Mouse (Mus musculus): Measurements from ENCODE around the gene Krtap6-1. TPM values are rescaled to one million over a fixed set of nuclear protein-coding genes. Genes with fewer than 3 reads are reported as not detected.
"Not testable (repeated sequence)": the region's sequence is repeated elsewhere in the genome, so short reads cannot be mapped to it uniquely, and the experiment has no call there.

Krtap6-1 gene
- total RNA-seq (2015; ENCODE audit: low replicate concordance), result not detected in 2 replicates
- not detected in 2 replicates for total RNA-seq (2017; ENCODE audit: low replicate concordance)

DNA sequence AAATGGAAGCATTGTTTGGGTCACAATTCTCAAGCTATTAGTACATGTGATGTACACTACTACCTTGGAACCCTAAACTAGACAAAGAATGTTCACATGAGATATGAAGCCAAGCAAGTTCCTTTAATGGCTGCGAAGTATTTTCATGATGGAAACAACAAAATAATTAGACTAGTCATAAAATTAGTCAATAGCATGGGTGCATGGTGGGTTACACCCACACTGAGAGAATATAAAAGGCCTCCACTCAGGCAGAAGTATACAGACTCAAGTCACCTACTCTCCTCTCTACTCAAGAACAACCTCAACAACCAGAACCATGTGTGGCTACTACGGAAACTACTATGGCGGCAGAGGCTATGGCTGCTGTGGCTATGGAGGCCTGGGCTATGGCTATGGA lies at the start of gene Krtap6-1:
Gene Krtap6-1, plus strand, starts transcription at position 301 of the 400 bp plus-strand sequence.
- not testable (repeated sequence) for ATAC-seq (replicated peaks; ENCODE audit: low FRiP score, poor library complexity, severe bottlenecking)

DNA sequence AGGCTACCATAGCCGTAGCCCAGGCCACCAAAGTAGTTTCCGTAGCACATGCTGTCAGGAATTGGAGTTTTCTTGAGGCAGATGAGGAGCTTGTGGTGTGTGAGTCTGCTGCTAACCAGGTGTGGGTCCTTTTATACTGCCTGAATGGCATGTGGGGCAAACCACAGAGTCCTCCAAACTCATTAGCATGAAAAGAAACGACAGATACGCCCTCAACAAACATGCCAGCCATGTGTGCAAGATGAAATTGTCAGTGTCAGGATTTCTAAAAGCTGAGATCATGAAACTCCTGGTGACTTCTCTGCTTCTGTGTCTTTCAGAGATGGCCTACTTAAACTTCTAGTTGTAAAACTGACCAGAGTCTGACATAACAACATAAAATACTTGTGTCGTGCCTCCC lies 20.8 kb upstream of the Krtap6-1 start, which contains the start of gene Krtap22-2:
Gene Krtap22-2, minus strand, starts transcription at position 101 of the 400 bp plus-strand sequence.
- no peak for ATAC-seq (replicated peaks; ENCODE audit: low FRiP score, poor library complexity, severe bottlenecking)

DNA sequence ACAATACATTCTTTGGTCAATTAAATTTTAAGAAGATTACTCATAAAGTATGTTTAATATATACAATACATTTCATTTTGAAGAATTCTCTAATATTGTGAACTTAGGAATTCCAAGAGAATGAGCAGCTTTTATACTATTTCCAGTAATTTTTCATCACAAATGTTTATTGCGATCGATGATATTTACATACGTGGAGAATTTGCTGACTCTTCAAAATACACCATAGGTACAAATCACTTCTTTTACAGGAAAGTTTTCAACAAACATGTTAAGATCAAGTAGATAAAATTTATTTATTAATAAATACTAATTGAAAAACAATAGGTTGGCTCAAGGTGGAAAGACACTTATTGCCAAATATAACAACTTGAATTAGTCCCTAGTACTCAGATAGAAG lies 17.5 kb upstream of the Krtap6-1 start:
- no peak for ATAC-seq (replicated peaks; ENCODE audit: low FRiP score, poor library complexity, severe bottlenecking)

DNA sequence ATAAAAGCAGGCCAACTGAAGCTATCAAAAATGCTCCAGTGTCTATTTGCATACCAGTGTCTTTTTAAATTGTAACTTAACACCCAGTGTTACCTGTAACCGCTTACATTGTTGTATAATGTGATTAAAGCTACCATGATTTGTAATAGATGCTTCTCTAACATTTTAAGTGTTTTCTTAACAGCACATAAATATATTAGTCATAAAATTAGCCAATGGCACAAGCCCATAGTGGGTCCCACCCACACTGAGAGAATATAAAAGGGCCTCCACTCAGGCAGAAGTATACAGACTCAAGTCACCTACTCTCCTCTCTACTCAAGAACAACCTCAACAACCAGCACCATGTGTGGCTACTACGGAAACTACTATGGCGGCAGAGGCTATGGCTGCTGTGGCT lies 16.5 kb upstream of the Krtap6-1 start, which contains the start of gene Gm10229:
Gene Gm10229, plus strand, starts transcription at position 301 of the 400 bp plus-strand sequence.
- ATAC-seq (replicated peaks; ENCODE audit: low FRiP score, poor library complexity, severe bottlenecking), result not testable (repeated sequence)

DNA sequence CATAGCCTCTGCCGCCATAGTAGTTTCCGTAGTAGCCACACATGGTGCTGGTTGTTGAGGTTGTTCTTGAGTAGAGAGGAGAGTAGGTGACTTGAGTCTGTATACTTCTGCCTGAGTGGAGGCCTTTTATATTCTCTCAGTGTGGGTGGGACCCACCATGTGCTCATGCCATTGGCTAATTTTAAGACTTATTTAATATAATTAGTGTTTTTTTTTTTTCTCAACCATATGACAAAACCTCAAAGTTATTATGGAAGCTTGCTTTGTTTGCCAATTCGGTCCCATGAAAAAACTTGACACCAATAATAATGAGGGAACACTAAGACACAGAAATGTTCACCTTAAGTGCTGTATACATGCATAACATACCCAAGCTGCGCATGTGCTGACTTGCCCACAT lies 9.9 kb downstream of the Krtap6-1 start, which contains the start of gene Gm10228:
Gene Gm10228, minus strand, starts transcription at position 101 of the 400 bp plus-strand sequence.
- not testable (repeated sequence) for ATAC-seq (replicated peaks; ENCODE audit: low FRiP score, poor library complexity, severe bottlenecking)

DNA sequence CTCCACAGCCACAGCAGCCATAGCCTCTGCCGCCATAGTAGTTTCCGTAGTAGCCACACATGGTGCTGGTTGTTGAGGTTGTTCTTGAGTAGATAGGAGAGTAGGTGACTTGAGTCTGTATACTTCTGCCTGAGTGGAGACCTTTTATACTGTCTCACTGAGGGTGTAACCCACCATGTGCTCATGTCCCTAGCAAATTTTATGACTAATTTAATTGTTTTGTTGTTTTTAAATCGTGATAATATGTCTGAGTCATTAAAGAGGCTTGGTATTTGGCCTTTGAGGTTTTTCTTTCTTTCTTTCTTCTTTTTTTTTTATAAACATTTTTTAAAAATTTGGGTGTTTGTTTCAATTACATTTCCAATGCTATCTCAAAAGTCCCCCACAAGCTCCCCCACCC lies 16.3 kb downstream of the Krtap6-1 start, which contains the start of gene Krtap6-5:
Gene Krtap6-5, minus strand, starts transcription at position 101 of the 400 bp plus-strand sequence.
- no peak for ATAC-seq (replicated peaks; ENCODE audit: low FRiP score, poor library complexity, severe bottlenecking)

DNA sequence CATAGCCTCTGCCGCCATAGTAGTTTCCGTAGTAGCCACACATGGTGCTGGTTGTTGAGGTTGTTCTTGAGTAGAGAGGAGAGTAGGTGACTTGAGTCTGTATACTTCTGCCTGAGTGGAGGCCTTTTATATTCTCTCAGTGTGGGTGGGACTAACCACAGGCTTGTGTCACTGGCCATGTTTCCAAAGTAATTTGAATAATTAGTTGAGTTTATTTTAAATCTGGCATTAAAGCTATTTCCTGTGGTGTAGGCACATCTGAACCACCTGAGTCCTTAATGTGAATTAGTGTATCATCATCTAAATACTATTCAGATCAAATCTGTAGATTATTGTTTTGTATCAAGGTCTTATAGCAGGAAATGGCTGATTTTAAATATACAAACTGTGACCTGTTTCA lies 32.4 kb downstream of the Krtap6-1 start, which contains the start of gene 1110025L11Rik:
Gene 1110025L11Rik, minus strand, starts transcription at position 101 of the 400 bp plus-strand sequence.
- ATAC-seq (replicated peaks; ENCODE audit: low FRiP score, poor library complexity, severe bottlenecking), result not testable (repeated sequence)

DNA sequence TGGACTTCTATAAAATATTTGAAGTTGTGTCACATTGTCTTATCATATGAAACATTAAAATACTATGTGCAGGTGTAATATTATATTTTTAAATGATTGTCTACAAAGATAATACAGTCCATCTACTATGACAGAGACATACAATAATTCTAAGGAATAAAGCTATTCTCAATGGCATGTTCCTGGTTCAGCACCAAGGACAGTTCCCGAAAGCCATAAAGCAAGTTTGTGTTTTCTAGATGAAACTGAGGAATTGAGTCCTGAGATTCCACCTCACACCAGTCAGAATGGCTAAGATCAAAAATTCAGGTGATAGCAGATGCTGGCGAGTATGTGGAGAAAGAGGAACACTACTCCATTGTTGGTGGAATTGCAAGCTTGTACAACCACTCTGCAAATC lies 39.5 kb downstream of the Krtap6-1 start:
- not testable (repeated sequence) for ATAC-seq (replicated peaks; ENCODE audit: low FRiP score, poor library complexity, severe bottlenecking)

Other genes starting within 250 kb of the Krtap6-1 start
- not detected in 2 replicates for gene Gm20741, start 219.5 kb upstream of the Krtap6-1 start, total RNA-seq (2015; ENCODE audit: low replicate concordance)
- gene Gm20741, start 219.5 kb upstream of the Krtap6-1 start, total RNA-seq (2017; ENCODE audit: low replicate concordance), result not detected in 2 replicates
- gene Krtap15, start 211.5 kb upstream of the Krtap6-1 start, total RNA-seq (2015; ENCODE audit: low replicate concordance), result not detected in 2 replicates
- gene Krtap15, start 211.5 kb upstream of the Krtap6-1 start, total RNA-seq (2017; ENCODE audit: low replicate concordance), result not detected in 2 replicates
- not detected in 2 replicates for gene Krtap14, start 205.6 kb upstream of the Krtap6-1 start, total RNA-seq (2015; ENCODE audit: low replicate concordance)
- not detected in 2 replicates for gene Krtap14, start 205.6 kb upstream of the Krtap6-1 start, total RNA-seq (2017; ENCODE audit: low replicate concordance)
- not detected in 2 replicates for gene Krtap19-1, start 162.3 kb upstream of the Krtap6-1 start, total RNA-seq (2015; ENCODE audit: low replicate concordance)
- gene Krtap19-1, start 162.3 kb upstream of the Krtap6-1 start, total RNA-seq (2017; ENCODE audit: low replicate concordance), result not detected in 2 replicates
- gene Krtap19-2, start 157.4 kb upstream of the Krtap6-1 start, total RNA-seq (2015; ENCODE audit: low replicate concordance), result not detected in 2 replicates
- gene Krtap19-2, start 157.4 kb upstream of the Krtap6-1 start, total RNA-seq (2017; ENCODE audit: low replicate concordance), result not detected in 2 replicates
- gene Krtap19-3, start 153.7 kb upstream of the Krtap6-1 start, total RNA-seq (2015; ENCODE audit: low replicate concordance), result not detected in 2 replicates
- not detected in 2 replicates for gene Krtap19-3, start 153.7 kb upstream of the Krtap6-1 start, total RNA-seq (2017; ENCODE audit: low replicate concordance)
- not detected in 2 replicates for gene Krtap19-4, start 146.6 kb upstream of the Krtap6-1 start, total RNA-seq (2015; ENCODE audit: low replicate concordance)
- gene Krtap19-4, start 146.6 kb upstream of the Krtap6-1 start, total RNA-seq (2017; ENCODE audit: low replicate concordance), result not detected in 2 replicates
- gene Krtap19-5, start 135.2 kb upstream of the Krtap6-1 start, total RNA-seq (2015; ENCODE audit: low replicate concordance), result not detected in 2 replicates
- gene Krtap19-5, start 135.2 kb upstream of the Krtap6-1 start, total RNA-seq (2017; ENCODE audit: low replicate concordance), result not detected in 2 replicates
- not detected in 2 replicates for gene Krtap19-9b, start 99.4 kb upstream of the Krtap6-1 start, total RNA-seq (2015; ENCODE audit: low replicate concordance)
- gene Krtap19-9b, start 99.4 kb upstream of the Krtap6-1 start, total RNA-seq (2017; ENCODE audit: low replicate concordance), result not detected in 2 replicates
- gene Krtap16-3, start 68.8 kb upstream of the Krtap6-1 start, total RNA-seq (2015; ENCODE audit: low replicate concordance), result not detected in 2 replicates
- not detected in 2 replicates for gene Krtap16-3, start 68.8 kb upstream of the Krtap6-1 start, total RNA-seq (2017; ENCODE audit: low replicate concordance)
- not detected in 2 replicates for gene Krtap22-2, start 20.9 kb upstream of the Krtap6-1 start, total RNA-seq (2015; ENCODE audit: low replicate concordance)
- not detected in 2 replicates for gene Krtap22-2, start 20.9 kb upstream of the Krtap6-1 start, total RNA-seq (2017; ENCODE audit: low replicate concordance)
- gene Gm10229, start 16.4 kb upstream of the Krtap6-1 start, total RNA-seq (2015; ENCODE audit: low replicate concordance), result not detected in 2 replicates
- not detected in 2 replicates for gene Gm10229, start 16.4 kb upstream of the Krtap6-1 start, total RNA-seq (2017; ENCODE audit: low replicate concordance)
- gene Gm10228, start 9.8 kb downstream of the Krtap6-1 start, total RNA-seq (2015; ENCODE audit: low replicate concordance), result not detected in 2 replicates
- not detected in 2 replicates for gene Gm10228, start 9.8 kb downstream of the Krtap6-1 start, total RNA-seq (2017; ENCODE audit: low replicate concordance)
- not detected in 2 replicates for gene Krtap6-5, start 16.2 kb downstream of the Krtap6-1 start, total RNA-seq (2015; ENCODE audit: low replicate concordance)
- not detected in 2 replicates for gene Krtap6-5, start 16.2 kb downstream of the Krtap6-1 start, total RNA-seq (2017; ENCODE audit: low replicate concordance)
- not detected in 2 replicates for gene 1110025L11Rik, start 32.3 kb downstream of the Krtap6-1 start, total RNA-seq (2015; ENCODE audit: low replicate concordance)
- gene 1110025L11Rik, start 32.3 kb downstream of the Krtap6-1 start, total RNA-seq (2017; ENCODE audit: low replicate concordance), result not detected in 2 replicates
- not detected in 2 replicates for gene Krtap6-3, start 52.3 kb downstream of the Krtap6-1 start, total RNA-seq (2015; ENCODE audit: low replicate concordance)
- gene Krtap6-3, start 52.3 kb downstream of the Krtap6-1 start, total RNA-seq (2017; ENCODE audit: low replicate concordance), result not detected in 2 replicates
- not detected in 2 replicates for gene Gm6358, start 109.2 kb downstream of the Krtap6-1 start, total RNA-seq (2015; ENCODE audit: low replicate concordance)
- not detected in 2 replicates for gene Gm6358, start 109.2 kb downstream of the Krtap6-1 start, total RNA-seq (2017; ENCODE audit: low replicate concordance)
- not detected in 2 replicates for gene Gm10061, start 119.4 kb downstream of the Krtap6-1 start, total RNA-seq (2015; ENCODE audit: low replicate concordance)
- not detected in 2 replicates for gene Gm10061, start 119.4 kb downstream of the Krtap6-1 start, total RNA-seq (2017; ENCODE audit: low replicate concordance)
- gene Gm9789, start 126.3 kb downstream of the Krtap6-1 start, total RNA-seq (2015; ENCODE audit: low replicate concordance), result not detected in 2 replicates
- gene Gm9789, start 126.3 kb downstream of the Krtap6-1 start, total RNA-seq (2017; ENCODE audit: low replicate concordance), result not detected in 2 replicates
- not detected in 2 replicates for gene Gm7735, start 137.8 kb downstream of the Krtap6-1 start, total RNA-seq (2015; ENCODE audit: low replicate concordance)
- gene Gm7735, start 137.8 kb downstream of the Krtap6-1 start, total RNA-seq (2017; ENCODE audit: low replicate concordance), result not detected in 2 replicates
- not detected in 2 replicates for gene 1110057P08Rik, start 143.0 kb downstream of the Krtap6-1 start, total RNA-seq (2015; ENCODE audit: low replicate concordance)
- not detected in 2 replicates for gene 1110057P08Rik, start 143.0 kb downstream of the Krtap6-1 start, total RNA-seq (2017; ENCODE audit: low replicate concordance)
- not detected in 2 replicates for gene Krtap20-2, start 174.2 kb downstream of the Krtap6-1 start, total RNA-seq (2015; ENCODE audit: low replicate concordance)
- gene Krtap20-2, start 174.2 kb downstream of the Krtap6-1 start, total RNA-seq (2017; ENCODE audit: low replicate concordance), result not detected in 2 replicates